Mouse (Mus musculus) heart, adult 8-10 months (tissue): Measurements from ENCODE around the gene Exosc7. TPM values are rescaled to one million over a fixed set of nuclear protein-coding genes. Genes with fewer than 3 reads are reported as not detected.

Experiments
- DNase-seq: peaks from one replicate; pipeline ENCODE4 v3.0.0; 2022; ENCODE audit warnings: low spot score
- total RNA-seq, 4 experiments: library from RNA; stranded (reverse); gene quantifications; 2 replicates each; pipeline ENCODE4 v1.2.4; 2022

Gene Exosc7
- total RNA-seq, result 10 to 100 TPM; 25.0 to 27.2 (median 27.0) TPM

- DNase-seq, result peak; percentile 75
Observed at GRCm38 (mm10) chr9:123112805-123113521, at the start of gene Exosc7, which contains the start of gene Zdhhc3. Gene Exosc7 (plus strand): TSS chr9:123113215. Gene Zdhhc3 (minus strand): TSS chr9:123113205.

GRCm38 (mm10) chr9:123079149-123079548, 33.9 kb upstream of the Exosc7 start:
- DNase-seq, result no peak

GRCm38 (mm10) chr9:123080355-123080754, 32.7 kb upstream of the Exosc7 start:
- DNase-seq, result no peak

- DNase-seq, result no peak
Observed at GRCm38 (mm10) chr9:123080796-123081195, 32.2 kb upstream of the Exosc7 start.

- DNase-seq, result no peak
Observed at GRCm38 (mm10) chr9:123085373-123085772, 27.6 kb upstream of the Exosc7 start.

- DNase-seq, result no peak
Observed at GRCm38 (mm10) chr9:123087558-123087957, 25.5 kb upstream of the Exosc7 start.

DNA sequence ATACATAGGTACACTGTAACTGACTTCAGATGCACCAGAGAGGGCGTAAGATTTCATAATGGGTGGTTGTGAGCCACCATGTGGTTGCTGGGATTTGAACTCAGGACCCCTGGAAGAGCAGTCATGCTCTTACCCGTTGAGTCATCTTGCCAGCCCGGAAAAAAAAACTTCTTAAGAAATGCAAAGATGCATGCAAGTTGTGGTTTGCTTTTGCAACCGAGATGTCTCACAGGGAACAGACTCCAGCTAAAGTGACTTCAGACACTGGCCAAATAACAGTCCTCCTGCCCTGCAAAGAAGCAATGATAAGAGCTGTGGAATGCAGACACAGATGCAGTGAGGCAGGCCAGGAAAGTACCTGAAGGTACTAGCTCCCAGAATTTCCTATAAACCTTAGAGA, 22.2 kb upstream of the Exosc7 start:
- DNase-seq, result no peak

DNA sequence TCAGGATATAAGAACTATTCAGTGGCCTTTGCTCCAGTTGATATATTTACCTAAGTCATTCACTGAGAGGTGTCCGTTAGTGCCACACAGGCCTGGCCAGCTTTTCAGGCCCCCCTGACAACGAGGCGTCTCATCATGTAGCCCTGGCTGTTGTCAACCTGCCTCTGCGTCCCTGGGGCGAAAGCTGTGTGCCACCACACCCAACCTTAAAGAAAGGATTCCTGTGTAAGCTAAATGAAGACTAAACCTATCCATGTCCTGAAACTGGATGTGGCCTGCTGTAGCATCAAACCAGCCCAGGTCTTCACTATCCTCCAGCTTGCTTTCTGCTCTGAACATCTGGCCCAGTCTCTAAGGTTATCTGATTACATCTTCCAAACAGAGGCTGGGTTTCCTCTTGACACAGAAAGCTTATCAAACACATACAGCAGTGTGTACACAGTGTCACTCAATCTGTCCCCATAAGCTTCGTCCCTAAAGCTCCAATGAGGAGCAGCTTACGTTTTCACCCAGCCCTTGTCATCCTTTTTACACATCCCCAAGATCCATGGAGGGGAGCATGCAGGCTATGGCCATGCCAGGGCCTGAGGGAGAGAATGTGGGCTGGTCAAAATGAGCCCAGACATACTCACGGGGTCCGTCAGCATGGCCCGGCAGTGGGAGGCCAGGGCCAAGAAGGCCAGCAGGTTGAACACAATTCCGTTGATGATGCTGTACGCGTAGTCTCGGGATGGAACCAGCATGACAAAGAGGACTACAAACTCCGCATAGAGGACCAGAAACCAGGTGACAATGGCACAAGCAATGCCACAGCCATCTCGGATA, 13.2 kb upstream of the Exosc7 start:
- no peak for DNase-seq

DNA sequence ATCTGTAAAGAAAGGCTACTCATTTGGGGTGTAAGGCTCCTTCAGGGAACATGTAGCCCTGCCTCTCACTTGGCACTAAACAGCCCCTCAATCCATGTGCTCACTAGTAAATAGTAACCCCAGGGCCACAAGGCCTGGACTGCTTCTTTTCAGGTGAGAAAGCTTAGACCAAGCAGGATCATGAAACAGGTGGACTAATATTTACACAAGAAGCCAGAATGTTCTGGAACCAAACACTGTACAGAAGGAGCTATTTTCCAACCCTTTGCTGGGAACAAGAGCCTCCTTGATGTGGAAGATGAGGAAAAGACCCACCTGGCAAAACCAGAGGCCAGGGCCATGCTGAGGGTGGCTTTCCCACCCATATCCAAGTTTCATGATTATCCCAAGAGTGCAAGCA, 9.6 kb upstream of the Exosc7 start:
- no peak for DNase-seq

DNA sequence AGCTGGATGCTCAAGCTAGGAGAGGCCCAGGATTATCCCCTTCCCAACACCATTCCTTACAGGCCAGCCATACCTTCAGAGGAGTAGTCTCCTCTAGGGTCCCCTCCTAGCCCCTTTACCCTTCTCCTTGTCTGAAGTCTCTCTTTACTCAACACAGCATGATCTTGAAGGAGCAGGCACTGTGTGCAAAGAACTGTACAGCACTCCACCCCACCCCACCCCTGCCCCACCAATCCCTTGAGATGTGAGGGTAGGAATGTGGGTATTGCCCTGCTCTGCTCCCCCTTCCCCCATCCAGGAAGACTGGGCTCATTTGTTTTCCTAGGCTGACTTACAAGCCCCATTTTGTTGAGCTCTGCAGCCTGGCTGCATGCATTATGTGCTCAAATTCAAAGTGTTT, 8.7 kb upstream of the Exosc7 start:
- no peak for DNase-seq

DNA sequence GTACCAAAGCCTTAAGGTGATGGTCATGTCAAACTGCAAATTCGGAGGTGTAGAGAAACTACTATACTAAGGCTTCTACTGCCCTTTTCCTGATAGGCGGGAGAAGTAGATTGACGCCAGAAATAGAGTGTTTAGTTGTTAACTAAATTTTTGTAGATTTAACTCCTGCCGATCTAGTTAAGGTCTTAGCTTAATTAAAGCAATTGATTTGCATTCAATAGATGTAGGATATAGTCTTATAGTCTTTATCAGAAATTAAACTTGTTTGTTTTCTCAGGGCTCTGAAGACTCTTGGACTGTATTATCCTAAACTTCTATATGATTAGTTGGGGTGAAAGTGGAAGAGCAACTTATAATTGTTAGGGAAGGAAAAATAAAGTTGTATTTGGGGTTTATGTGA, 5.8 kb upstream of the Exosc7 start:
- no peak for DNase-seq

GRCm38 (mm10) chr9:123109188-123109587, 3.8 kb upstream of the Exosc7 start:
- DNase-seq, result no peak

DNA sequence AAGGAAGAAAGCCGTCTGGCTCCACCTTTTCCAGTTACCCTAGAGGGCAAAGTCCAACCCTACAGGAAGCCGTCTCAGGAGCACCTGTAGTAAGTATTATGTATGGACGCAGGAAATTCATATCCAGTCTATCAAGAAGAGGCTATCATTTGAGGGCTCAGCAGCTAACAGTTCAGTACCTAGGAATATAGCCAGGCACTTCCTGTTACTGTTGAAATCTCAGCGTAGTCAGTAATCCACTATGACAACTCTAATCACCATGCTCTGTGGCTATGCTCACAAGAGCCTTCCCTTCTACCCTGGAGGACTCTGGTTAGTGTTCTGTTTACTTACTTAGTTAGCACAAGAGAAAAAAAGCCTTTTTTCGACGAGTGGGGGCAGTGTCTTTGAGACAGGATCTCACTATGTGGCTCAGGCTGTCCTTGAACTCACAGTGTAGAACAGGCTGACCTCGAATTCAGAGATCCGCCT, 1.2 kb upstream of the Exosc7 start:
- no peak for DNase-seq

- no peak for DNase-seq
Observed at GRCm38 (mm10) chr9:123113931-123114330, 916 bp downstream of the Exosc7 start.

DNA sequence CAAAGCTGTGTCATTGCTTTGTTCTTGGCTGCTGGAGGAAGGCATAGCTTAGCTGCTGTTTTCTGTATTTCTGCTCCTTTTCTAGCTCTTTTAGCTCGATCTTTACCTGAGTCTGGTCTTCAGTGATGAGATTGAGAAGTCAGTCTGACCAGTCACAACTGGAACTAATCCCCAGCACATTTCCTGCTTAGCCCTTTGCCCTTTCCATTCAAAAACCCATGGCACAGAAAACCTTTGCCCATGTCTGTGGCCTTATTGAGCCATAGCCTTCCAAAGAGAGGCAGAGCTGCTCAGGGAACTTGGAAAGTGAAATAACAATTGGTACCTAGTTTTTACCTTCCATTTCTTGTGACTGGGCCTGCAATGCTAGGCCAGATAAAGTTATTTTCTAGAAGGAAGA, 2.6 kb downstream of the Exosc7 start:
- DNase-seq, result no peak

- no peak for DNase-seq
Observed at GRCm38 (mm10) chr9:123123017-123123416, 10.0 kb downstream of the Exosc7 start.

DNA sequence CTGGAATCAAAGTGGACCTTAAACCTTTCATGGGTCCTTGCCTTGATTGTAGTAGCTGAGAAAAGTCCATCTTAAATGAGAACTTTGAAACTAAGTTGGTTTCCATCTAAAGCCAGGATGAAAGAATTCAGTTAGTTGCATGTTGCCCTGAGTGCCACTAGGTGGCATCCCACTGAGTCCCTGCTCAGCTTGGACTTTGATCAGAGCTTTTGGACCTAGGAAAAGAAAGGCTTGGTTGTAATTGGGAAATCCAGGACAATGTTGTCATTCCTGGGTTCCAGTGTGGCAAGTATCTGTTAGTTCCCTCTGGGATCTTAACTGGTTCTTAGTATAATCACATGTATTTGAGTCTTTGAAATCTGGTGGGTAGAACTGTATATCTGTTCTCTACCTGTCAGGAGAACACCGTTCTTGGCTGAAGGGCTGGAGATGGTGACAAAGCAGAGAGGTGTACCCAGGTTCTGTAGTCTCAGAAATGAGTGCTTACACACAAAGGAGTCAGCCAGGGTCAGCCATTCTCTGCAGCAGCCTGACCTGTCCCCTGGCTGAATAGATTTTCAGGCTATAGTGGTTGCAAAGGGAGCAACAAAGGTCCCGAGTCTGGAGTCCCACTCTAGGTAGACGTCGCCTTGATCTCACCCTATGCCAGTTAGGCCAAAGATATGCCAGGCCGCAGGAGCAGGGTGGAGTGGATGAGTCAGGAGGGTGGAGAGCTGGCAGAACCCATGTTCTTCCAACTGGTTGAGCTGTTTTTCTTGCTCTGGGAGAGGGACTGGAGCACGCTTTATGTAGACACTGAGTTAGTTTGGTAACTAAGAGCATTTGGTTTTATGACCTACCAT, 10.8 kb downstream of the Exosc7 start:
- DNase-seq, result peak; percentile 23

DNA sequence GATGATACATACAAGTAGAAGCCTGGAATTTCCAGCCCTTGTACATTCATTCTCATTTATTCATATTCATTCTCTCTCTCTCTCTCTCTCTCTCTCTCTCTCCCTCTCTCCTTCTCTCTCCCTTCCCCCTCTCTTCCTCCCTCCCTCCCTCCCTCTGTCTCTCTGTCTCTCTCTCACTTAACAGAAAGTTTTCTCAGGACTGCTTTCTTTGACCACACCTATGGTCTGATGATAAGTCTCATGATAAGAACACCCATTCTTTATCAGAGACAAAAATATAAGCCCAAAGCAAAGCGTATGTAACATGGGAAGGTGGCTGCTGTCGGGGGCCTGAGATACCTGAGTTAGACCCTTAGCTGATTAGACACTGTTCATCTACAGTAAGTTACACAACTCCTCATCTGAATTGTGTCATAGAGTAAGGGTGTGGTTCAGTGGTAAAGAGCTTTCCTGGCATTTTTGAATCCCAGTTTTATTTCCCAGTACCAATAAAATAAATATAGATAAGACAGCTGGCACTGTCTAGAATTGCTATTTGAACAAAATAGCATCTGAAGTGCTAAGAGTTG, 11.5 kb downstream of the Exosc7 start:
- DNase-seq, result no peak

GRCm38 (mm10) chr9:123127663-123128062, 14.6 kb downstream of the Exosc7 start:
- DNase-seq, result no peak

DNA sequence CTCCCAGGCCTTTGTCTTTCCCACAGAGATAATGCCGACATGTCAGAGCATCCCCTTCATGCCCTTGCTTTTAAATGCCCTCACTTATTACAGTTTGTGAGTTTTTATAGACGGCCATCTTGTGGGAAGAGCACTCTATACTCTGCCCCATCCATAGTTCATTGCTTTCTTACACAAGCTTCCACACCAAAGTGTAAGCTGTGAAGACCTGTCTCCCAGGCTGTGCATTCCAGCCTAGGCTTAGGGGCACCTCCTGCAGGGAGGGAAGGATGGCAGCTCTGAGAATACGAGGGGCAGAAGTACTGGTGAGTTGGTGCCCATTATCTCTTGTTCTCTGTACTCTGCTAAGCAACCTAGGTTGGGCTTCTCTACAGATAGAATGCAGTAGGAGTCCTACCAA, 20.0 kb downstream of the Exosc7 start:
- no peak for DNase-seq

- DNase-seq, result peak; percentile 56
Observed at GRCm38 (mm10) chr9:123136953-123137682, 24.1 kb downstream of the Exosc7 start.
